Mouse (Mus musculus) stomach, embryonic 14.5 days (tissue): ENCODE data around the gene Vmn1r221. TPM values are rescaled to one million over a fixed set of nuclear protein-coding genes. Genes with fewer than 3 reads are reported as not detected.
"Not testable (repeated sequence)": the region's sequence is repeated elsewhere in the genome, so short reads cannot be mapped to it uniquely, and the experiment has no call there.

Source experiments
- ATAC-seq: fragments of 200-750 bp; cut with Nextera tagmentation; 2 replicates; pipeline ENCODE4 v1.8.0; 2017; ENCODE audit warnings: low read depth, moderate TSS enrichment; ENCODE audit not compliant: insufficient number of reproducible peaks, insufficient read depth, low FRiP score
- H3K27ac ChIP-seq: fragments of 300-500 bp; sonication (generic); 2 replicates; pipeline ENCODE4 v1.5.1; 2014; ENCODE audit warnings: mild to moderate bottlenecking, low read length, moderate library complexity, mixed read lengths
- H3K27me3 ChIP-seq: fragments of 300-500 bp; sonication (generic); 2 replicates; pipeline ENCODE4 v1.6.1; 2014; ENCODE audit warnings: low read length, control low read depth, mixed read lengths; ENCODE audit not compliant: control insufficient read depth, insufficient read depth
- H3K36me3 ChIP-seq: fragments of 300-500 bp; sonication (generic); 2 replicates; pipeline ENCODE4 v1.6.1; 2014; ENCODE audit warnings: mild to moderate bottlenecking, control low read depth, low read length, moderate library complexity, mixed read lengths; ENCODE audit not compliant: control insufficient read depth, insufficient read depth
- H3K4me1 ChIP-seq: fragments of 300-500 bp; sonication (generic); 2 replicates; pipeline ENCODE4 v1.6.1; 2014; ENCODE audit warnings: low read length, control low read depth, mixed read lengths; ENCODE audit not compliant: control insufficient read depth, insufficient read depth
- H3K4me2 ChIP-seq: fragments of 300-500 bp; sonication (generic); replicated peaks from 2 replicates; pipeline ENCODE4 v1.6.1; 2014; ENCODE audit warnings: low read depth, low read length, control low read depth
- H3K4me3 ChIP-seq: fragments of 300-500 bp; sonication (generic); 2 replicates; pipeline ENCODE4 v1.5.1; 2014; ENCODE audit warnings: low read depth, low read length, control low read depth
- H3K9ac ChIP-seq: fragments of 300-500 bp; sonication (generic); replicated peaks from 2 replicates; pipeline ENCODE4 v1.6.1; 2014; ENCODE audit warnings: low read depth, mild to moderate bottlenecking, control low read depth, low read length, moderate library complexity, mixed read lengths
- H3K9me3 ChIP-seq: fragments of 300-500 bp; sonication (generic); 2 replicates; pipeline ENCODE4 v1.6.1; 2016; ENCODE audit warnings: low read depth, low read length, control low read depth; ENCODE audit not compliant: control insufficient read depth
- WGBS: fragments of 180-500 bp; shearing (Covaris S2); extraction: QIAGEN DNeasy Blood & Tissue Kit; methylation state at CpG from one replicate; pipeline ENCODE4 v1.1.7; 2014; 5-methylcytosine and 5-hydroxymethylcytosine counted together
- polyA plus RNA-seq: library from polyadenylated mRNA; unstranded; fragments of >200 nt; fragmentation: Nextera tagmentation; extraction: Ambion mirVana; gene quantifications from 2 replicates; pipeline ENCODE4 v1.2.1, GENCODE M21; 2014

Vmn1r221 gene
- polyA plus RNA-seq, result not detected in 2 replicates

DNA sequence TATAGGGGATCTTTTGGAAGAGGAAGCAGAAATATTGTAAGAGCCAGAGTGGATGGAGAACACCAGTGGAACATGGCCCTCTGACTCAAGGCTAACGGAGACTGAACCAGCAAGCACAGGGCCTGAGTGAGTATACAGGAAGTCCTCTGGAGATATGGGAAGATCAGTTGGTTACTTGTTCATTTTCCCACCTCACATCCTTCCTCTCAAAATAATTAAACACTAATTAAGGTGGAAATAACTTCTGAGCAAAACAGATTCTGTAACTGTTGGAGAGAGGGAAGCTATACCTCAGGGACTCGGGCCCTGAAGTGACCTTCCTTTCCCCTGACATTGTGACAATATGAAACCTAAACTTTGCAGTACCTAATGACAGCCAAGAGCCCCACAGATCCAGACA is at the start of gene Vmn1r221:
Gene Vmn1r221 (plus strand): TSS at position 301 of the 400 bp plus-strand sequence.
- H3K4me2 ChIP-seq, H3K9ac ChIP-seq, ATAC-seq, H3K4me3 ChIP-seq, H3K27me3 ChIP-seq, H3K27ac ChIP-seq, H3K36me3 ChIP-seq, H3K4me1 ChIP-seq, H3K9me3 ChIP-seq: not testable (repeated sequence)
- WGBS, result 78% methylated on average over 2 of the region's 2 CpGs

DNA sequence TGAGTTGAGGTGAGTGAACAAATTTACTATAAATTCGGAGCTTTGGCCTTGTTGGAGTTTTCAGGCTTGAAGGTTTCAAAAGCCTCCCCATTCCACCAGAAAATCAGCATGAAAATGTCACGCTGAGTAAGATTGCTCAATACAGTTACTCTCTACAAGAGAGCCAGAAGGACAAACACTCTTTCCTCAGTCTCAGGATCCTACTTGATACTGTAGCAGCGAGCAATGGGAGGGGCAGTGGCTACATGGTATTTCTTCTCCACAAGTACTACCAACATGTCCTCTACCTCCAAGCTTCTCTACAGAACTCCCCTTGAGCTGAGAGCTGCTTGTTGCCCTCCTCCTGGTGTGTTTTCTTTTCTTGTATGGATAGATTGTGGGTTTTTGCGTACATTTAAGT is 47.5 kb upstream of the Vmn1r221 start:
- not testable (repeated sequence) for H3K4me1 ChIP-seq, H3K4me3 ChIP-seq, H3K27me3 ChIP-seq, H3K36me3 ChIP-seq, H3K9ac ChIP-seq, H3K9me3 ChIP-seq, H3K4me2 ChIP-seq, H3K27ac ChIP-seq, ATAC-seq
- 86% methylated on average over 4 of the region's 4 CpGs for WGBS

DNA sequence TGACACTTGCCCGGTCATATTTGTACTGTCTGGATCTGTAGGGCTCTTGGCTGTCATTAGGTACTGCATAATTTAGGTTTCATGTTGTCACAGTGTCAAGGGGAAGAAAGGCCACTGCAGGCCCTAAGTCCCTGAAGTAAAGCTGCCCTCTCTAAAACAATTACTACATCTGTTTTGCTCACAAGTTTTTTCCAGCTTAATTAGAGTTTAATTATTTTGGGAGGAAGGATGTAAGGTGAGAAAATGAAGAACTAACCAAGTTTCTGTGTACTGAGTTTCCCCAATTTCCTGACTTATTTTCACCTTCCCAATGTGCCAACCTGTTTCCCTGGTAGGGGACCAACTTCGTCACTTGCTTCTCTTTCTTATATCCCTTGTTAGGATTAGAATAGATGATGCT is 26.1 kb upstream of the Vmn1r221 start, which contains the start of gene Vmn1r220:
Gene Vmn1r220 (minus strand): TSS at position 101 of the 400 bp plus-strand sequence.
- no peak within 1 kb of the TSS for H3K27ac ChIP-seq
- no peak within 1 kb of the TSS for H3K4me3 ChIP-seq
- no peak for ATAC-seq
- no peaks in the 10 kb centered on the region for H3K4me1 ChIP-seq
- no peaks in the 10 kb centered on the region for H3K27me3 ChIP-seq
- WGBS, result 90% methylated on average over 2 of the region's 2 CpGs
- H3K9ac ChIP-seq, result no peak within 1 kb of the TSS
- H3K36me3 ChIP-seq, result no peaks in the 10 kb centered on the region
- no peak within 1 kb of the TSS for H3K4me2 ChIP-seq
- no peaks in the 10 kb centered on the region for H3K9me3 ChIP-seq

DNA sequence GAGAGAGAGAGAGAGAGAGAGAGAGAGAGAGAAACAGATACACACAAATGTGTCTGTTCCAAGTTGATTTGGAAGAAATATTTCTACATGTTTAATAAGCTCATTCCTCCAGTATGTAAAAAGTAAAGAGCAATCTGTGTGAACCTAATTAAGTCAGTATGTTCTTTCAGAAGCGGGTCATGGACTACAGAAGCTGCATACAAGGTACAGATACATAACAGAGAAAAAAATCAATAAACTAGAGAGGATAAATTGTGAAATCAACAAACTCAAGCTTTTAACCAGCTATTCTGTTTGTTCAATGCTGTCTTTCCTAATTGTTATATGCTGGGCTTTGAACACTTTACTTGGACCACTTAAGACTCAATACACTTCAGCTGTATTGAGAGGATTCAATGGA is 10.0 kb upstream of the Vmn1r221 start:
- WGBS, result 74% methylated on average over 1 of the region's 1 CpGs
- H3K4me3 ChIP-seq, H3K4me1 ChIP-seq, H3K27ac ChIP-seq, ATAC-seq, H3K36me3 ChIP-seq, H3K27me3 ChIP-seq, H3K4me2 ChIP-seq, H3K9me3 ChIP-seq, H3K9ac ChIP-seq: not testable (repeated sequence)

DNA sequence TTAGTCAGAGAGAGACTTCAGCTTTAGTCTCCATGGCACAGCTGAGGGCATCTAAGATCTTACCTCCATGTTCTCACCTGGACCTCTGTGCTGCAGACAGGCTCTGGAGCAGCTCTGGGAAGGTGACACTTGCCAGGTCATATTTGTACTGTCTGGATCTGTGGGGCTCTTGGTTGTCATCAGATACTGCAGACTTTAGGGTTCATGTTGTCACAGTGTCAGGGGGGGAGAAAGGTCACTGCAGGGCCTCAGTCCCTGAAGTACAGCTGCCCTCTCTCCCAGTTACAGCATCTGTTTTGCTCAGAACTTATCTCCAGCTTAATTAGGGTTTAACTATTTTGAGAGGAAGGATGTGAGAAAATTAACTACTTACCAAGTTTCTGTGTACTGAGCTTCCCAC is 21.9 kb downstream of the Vmn1r221 start, which contains the start of gene Vmn1r222:
Gene Vmn1r222 (minus strand): TSS at position 101 of the 400 bp plus-strand sequence.
- not testable (repeated sequence) for ATAC-seq, H3K9me3 ChIP-seq, H3K4me1 ChIP-seq, H3K27me3 ChIP-seq, H3K4me2 ChIP-seq, H3K9ac ChIP-seq, H3K4me3 ChIP-seq, H3K27ac ChIP-seq, H3K36me3 ChIP-seq

DNA sequence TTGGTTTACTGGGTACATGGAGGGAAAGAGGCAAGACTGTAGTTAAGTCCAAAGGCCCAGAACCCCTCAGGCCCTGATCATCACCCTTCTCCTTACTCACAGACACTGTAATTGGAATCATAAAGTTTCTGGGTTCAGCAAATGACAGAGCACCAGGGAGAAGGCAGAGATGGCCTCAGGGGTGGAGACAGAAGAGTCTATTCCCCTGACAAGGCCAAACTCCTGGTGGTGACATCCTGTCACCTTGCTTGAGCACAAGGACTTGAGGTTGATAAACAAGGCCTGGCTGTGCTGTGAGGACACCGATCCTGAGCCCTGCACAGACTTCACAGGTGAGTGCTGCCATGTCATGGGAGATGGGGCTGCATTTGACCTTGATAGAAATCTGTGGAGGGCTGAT is 32.9 kb downstream of the Vmn1r221 start, which contains the start of gene Vmn1r223:
Gene Vmn1r223 (plus strand): TSS at position 301 of the 400 bp plus-strand sequence.
- H3K9me3 ChIP-seq, H3K27ac ChIP-seq, H3K4me2 ChIP-seq, H3K4me1 ChIP-seq, ATAC-seq, H3K9ac ChIP-seq, H3K27me3 ChIP-seq, H3K36me3 ChIP-seq, H3K4me3 ChIP-seq: not testable (repeated sequence)
- 88% methylated on average over 1 of the region's 1 CpGs for WGBS

DNA sequence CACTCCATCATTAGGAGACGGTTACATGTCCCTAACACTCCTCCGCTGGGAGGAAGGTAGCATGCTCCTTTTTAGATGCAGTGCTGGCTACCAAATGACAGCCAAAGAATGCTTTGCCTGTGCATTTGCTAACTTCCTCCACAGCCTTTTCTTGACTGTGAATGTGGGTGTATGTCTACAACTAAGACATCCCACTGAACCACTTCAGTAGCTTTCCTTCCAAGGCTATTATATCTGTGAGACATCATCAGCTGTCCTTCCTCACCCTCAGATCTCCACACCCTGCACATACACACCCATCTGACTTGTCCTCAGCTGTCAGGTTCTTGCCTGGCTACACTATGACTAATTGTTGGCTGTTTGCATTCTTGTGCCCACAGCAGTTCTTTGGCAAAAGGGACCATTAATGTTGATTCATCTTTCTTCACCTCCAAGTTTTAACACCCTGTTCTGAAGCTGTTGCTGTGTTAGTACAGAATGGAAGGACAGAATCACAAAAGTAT is 44.7 kb downstream of the Vmn1r221 start:
- no peak for ATAC-seq
- H3K4me1 ChIP-seq, result no peaks in the 10 kb centered on the region
- WGBS, result 82% methylated on average over 2 of the region's 2 CpGs

DNA sequence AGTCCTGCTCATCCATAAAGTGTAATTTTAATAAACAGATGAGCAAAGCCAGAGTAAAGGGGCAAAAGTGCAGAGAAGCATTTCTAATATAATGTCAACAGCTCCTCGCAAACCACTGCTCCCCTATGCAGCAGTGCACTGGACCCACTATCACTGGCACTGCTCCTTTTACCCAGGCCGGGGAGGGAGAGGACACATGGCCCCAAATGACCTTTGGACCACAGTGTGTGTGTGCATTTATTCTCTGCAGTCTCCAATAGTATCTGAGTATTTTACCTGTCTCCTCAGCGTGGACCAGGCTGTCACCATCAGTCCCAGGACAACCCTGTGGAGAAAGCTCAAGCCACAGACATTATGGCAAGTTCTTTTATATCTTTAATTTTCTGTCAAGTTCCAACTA is 54.7 kb downstream of the Vmn1r221 start:
- 69% methylated on average over 3 of the region's 3 CpGs for WGBS
- not testable (repeated sequence) for H3K27me3 ChIP-seq, H3K9me3 ChIP-seq, H3K36me3 ChIP-seq, H3K27ac ChIP-seq, H3K4me1 ChIP-seq, H3K4me3 ChIP-seq, H3K4me2 ChIP-seq, H3K9ac ChIP-seq
- 0 out of 2 replicates have a peak, but pooled peaks have one; percentile 23 for ATAC-seq

More for the DNA sequence above, 44.7 kb downstream of the Vmn1r221 start:
- H3K4me3 ChIP-seq, result no peak overlapping the region
- no peaks in the 10 kb centered on the region for H3K27me3 ChIP-seq
- H3K36me3 ChIP-seq, result no peaks in the 10 kb centered on the region
- no peaks in the 10 kb centered on the region for H3K9me3 ChIP-seq
- no peak overlapping the region for H3K27ac ChIP-seq
- no peak overlapping the region for H3K9ac ChIP-seq
- H3K4me2 ChIP-seq, result no peak overlapping the region

DNA sequence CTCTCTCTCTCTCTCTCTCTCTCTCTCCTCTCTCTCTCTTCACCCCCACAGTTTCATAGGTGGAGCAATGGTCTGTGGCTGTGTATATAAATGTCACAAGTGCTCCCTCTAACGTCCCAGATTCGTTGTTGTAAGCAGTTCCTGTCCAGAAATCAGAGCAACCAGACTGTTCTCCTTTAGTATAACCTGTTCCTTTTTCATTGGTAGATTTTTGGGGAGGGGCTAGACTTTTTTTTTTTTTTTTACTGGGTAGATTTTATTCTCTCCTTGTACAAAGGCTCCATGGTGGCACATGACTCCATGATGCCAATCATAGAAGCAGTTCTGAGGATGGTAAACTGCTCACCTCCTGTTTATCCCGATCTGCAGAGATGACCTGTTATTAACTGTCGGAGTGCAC is 55.2 kb downstream of the Vmn1r221 start:
- not testable (repeated sequence) for H3K4me2 ChIP-seq, H3K4me3 ChIP-seq, ATAC-seq, H3K36me3 ChIP-seq, H3K27me3 ChIP-seq, H3K27ac ChIP-seq, H3K9me3 ChIP-seq, H3K9ac ChIP-seq, H3K4me1 ChIP-seq
- 43% methylated on average over 4 of the region's 4 CpGs for WGBS
